Mouse (Mus musculus): ENCODE measurements around the gene Dgat2l6. TPM values are rescaled to one million over a fixed set of nuclear protein-coding genes. Genes with fewer than 3 reads are reported as not detected.

Dgat2l6 gene
- not detected in 2 replicates for polyA plus RNA-seq (2015; fragmentation: Nextera tagmentation; extraction: Ambion mirVana)

DNA sequence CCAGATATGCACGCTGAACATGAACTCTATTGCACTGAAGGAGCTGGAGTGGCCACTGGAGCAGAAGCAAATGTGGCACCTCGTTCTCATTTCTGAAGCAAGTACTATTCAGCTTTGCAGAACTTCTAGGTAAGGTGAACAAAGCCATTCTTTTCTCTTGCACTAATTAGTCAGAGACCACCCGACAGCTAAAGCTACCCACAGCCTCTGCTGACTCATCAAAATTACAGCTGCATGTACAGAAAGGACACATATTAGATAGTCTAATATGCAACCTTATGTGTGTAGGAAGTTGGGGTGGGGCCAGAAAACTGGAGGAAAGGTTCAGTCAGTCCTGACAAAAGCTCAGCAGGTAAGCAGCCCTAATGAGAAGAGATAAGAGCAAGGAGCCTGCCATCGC, at the start of gene Dgat2l6:
Dgat2l6 (plus strand) TSS at position 368 of the 400 bp plus-strand sequence.
- Histone ChIP-seq H3K4me1 (ENCODE audit: insufficient read depth) (no peaks in the 10 kb centered on the region), H3K4me3 (ENCODE audit: low read depth, low read length) (no peak within 1 kb of the TSS), H3K9ac (replicated peaks) (no peak within 1 kb of the TSS), H3K4me2 (ENCODE audit: low read depth, low read length) (no peak within 1 kb of the TSS), H3K27me3 (ENCODE audit: insufficient read depth, low read length) (peaks cover 3% of the 10 kb centered on the region; the same call in 1 of the 2 replicates), H3K27ac (ENCODE audit: low read depth) (no peak within 1 kb of the TSS), H3K9me3 (ENCODE audit: low read length) (no peaks in the 10 kb centered on the region), H3K36me3 (replicated peaks; ENCODE audit: insufficient read depth, low read length) (no peaks in the 10 kb centered on the region)
- WGBS (ENCODE audit: insufficient replicate concordance), result 61% methylated on average over 4 of the region's 4 CpGs
- no peak for ATAC-seq
- no peak for TF ChIP-seq EP300 (IDR thresholded peaks at IDR 0.05; ENCODE audit: low read depth)
- no peak for TF ChIP-seq CTCF (IDR thresholded peaks at IDR 0.05; ENCODE audit: low read depth)
- DNase-seq, result no peak

DNA sequence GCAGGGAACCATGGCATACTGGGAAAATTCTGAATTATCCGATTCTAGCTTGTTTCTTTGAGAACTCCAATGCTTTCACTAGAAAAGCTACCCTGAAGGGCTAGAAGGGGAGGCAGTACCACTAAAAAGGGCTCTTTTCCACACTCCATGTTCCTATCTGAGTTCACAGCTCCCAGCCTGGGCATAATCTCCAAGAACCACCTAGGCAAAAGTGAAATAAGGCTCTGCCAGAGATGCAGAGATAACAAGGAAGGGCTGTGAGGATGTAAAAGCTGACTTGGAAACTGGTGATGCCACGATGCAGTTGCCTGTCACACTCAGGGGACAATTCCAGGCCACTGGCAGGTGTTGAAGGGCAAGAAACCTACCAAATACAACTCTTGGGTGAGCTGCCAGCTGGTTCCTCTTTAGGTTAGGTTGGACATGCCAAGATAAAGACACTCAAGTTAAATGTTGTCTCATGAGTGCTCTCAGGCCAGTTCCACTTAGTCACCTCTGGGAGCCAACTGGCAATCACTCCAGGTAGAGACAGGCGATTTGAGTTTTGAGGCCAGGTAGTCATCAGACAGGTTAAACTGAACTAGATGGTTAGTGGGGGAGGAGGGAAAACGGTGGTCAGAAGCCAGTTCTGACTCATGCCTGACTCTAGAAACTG, 48.9 kb upstream of the Dgat2l6 start:
- ATAC-seq, result no peak
- WGBS (ENCODE audit: insufficient replicate concordance), result 64% methylated on average over 4 of the region's 4 CpGs

DNA sequence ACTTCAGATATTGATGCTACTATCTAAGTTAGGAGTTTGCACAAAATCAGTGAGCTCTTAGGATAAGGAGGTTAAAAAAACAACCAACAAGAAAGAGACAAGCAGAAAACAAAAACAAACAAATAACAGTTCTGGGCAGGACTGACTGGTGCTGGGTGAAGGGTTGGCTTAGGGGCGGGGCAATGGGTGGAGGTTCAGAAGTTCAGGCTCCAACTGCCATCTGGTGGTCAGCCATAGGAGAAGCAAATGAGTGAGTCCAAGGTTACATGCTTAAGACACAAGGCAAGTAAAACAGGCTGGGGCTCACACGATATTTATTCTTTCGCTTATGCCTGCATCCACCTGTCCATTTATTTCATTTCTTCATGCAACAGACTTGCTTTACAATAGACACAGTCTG, 44.3 kb upstream of the Dgat2l6 start:
- ATAC-seq (peak; percentile 67; the same call in 1 of the 2 replicates), DNase-seq (peak; percentile 70)
- no peak overlapping the region for H3K27ac ChIP-seq (ENCODE audit: low read depth)
- no peak overlapping the region for H3K4me2 ChIP-seq (ENCODE audit: low read depth, low read length)
- H3K9me3 ChIP-seq (ENCODE audit: low read length), result no peaks in the 10 kb centered on the region
- H3K36me3 ChIP-seq (replicated peaks; ENCODE audit: insufficient read depth, low read length), result no peaks in the 10 kb centered on the region
- H3K4me1 ChIP-seq (ENCODE audit: insufficient read depth), result no peaks in the 10 kb centered on the region
- no peak overlapping the region for H3K9ac ChIP-seq (replicated peaks)
- TF ChIP-seq EP300 (IDR thresholded peaks at IDR 0.05; ENCODE audit: low read depth) (no peak), CTCF (IDR thresholded peaks at IDR 0.05; ENCODE audit: low read depth) (peak; percentile 72)
- no peaks in the 10 kb centered on the region; the same call in 1 of the 2 replicates for H3K27me3 ChIP-seq (ENCODE audit: insufficient read depth, low read length)
- WGBS (ENCODE audit: insufficient replicate concordance), result 28% methylated on average over 3 of the region's 3 CpGs
- H3K4me3 ChIP-seq (ENCODE audit: low read depth, low read length), result no peak overlapping the region

More for the DNA sequence above, 48.9 kb upstream of the Dgat2l6 start:
- DNase-seq, result no peak
- no peak for TF ChIP-seq CTCF (IDR thresholded peaks at IDR 0.05; ENCODE audit: low read depth)
- no peak for TF ChIP-seq EP300 (IDR thresholded peaks at IDR 0.05; ENCODE audit: low read depth)
- H3K4me2 ChIP-seq (ENCODE audit: low read depth, low read length), result no peak overlapping the region
- no peaks in the 10 kb centered on the region for H3K9me3 ChIP-seq (ENCODE audit: low read length)
- H3K27me3 ChIP-seq (ENCODE audit: insufficient read depth, low read length), result no peaks in the 10 kb centered on the region; the same call in 1 of the 2 replicates
- H3K9ac ChIP-seq (replicated peaks), result no peak overlapping the region
- H3K4me3 ChIP-seq (ENCODE audit: low read depth, low read length), result no peak overlapping the region
- H3K36me3 ChIP-seq (replicated peaks; ENCODE audit: insufficient read depth, low read length), result no peaks in the 10 kb centered on the region
- no peaks in the 10 kb centered on the region for H3K4me1 ChIP-seq (ENCODE audit: insufficient read depth)
- no peak overlapping the region for H3K27ac ChIP-seq (ENCODE audit: low read depth)

DNA sequence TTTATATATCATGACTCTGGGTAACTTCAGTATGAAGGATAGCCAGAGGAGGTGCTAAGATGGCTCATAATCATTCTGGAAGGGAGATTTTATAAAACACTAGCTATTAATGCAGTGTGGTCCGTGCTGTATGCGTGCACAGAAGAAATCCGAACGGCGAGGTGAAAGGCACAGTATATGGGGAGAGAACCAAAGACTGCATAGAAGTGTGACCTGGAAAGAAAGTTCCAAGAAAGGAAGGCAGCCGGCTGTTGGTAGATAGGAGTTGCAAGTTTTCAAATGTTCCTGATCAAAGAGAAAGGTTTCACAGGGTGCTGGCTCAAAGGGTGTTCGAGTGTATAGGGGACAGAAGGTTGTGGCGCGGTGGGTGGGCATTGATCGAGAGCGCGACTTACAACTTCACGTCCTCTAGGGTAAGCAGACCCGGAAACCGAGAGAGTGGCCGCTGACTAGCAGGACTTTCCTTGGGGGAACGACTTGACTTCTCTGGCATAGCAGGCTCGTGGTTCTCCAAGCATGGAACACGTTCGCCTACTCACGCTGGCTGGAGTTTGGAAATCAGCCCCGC, 31.1 kb upstream of the Dgat2l6 start:
- Histone ChIP-seq H3K4me2 (ENCODE audit: low read depth, low read length) (peak overlapping the region; percentile 70), H3K36me3 (replicated peaks; ENCODE audit: insufficient read depth, low read length) (no peaks in the 10 kb centered on the region), H3K9ac (replicated peaks) (no peak overlapping the region), H3K4me1 (ENCODE audit: insufficient read depth) (no peaks in the 10 kb centered on the region), H3K27ac (ENCODE audit: low read depth) (no peak overlapping the region), H3K4me3 (ENCODE audit: low read depth, low read length) (peak overlapping the region; percentile 67), H3K27me3 (ENCODE audit: insufficient read depth, low read length) (peaks cover 2% of the 10 kb centered on the region; the same call in 1 of the 2 replicates), H3K9me3 (ENCODE audit: low read length) (no peaks in the 10 kb centered on the region)
- TF ChIP-seq EP300 (IDR thresholded peaks at IDR 0.05; ENCODE audit: low read depth) (no peak), CTCF (IDR thresholded peaks at IDR 0.05; ENCODE audit: low read depth) (no peak)
- DNase-seq, result no peak
- ATAC-seq, result peak; percentile 37
- WGBS (ENCODE audit: insufficient replicate concordance), result 15% methylated on average over 22 of the region's 22 CpGs

DNA sequence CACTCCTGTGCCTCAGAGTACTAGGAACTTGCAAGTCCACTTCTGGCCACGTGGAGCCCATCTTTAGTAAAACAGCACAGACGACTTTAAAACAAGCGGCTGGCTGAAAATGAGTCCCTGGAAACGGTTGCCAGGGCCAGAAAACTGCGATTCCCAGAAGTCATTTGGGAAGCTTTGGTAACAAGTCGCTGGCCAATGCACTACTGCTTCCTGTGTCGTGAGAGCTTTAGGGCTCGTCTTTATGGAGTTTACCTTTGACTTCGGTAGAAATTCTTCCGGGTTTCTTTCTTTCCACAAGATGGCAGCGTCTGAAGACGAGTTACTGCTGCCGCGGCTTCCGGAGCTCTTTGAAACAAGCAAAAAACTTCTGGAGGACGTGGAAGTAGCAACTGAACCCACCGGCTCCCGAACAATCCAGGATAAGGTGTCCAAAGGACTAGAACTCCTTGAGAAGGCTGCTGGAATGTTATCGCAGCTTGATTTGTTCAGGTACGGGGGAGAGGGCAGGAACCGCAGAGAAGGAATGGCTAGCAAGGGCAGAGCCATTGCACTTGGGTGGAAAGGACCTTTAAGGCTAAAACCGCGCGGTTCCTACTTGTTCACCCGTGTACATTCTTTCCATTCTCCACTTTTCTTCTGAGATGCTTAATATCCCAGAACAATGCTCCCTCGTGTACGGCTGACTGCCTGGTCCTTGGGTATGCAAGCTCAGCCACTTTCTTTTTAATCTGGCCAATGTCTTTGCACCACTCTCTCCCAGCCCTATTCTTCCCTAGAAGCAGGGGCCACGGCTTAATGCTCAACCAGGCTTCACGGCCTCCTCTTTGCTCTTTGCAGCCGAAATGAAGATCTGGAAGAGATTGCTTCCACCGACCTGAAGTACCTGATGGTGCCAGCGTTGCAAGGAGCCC, 30.3 kb upstream of the Dgat2l6 start, which contains the start of gene Igbp1:
Igbp1 (plus strand) TSS at position 224 of the 911 bp plus-strand sequence.
- ATAC-seq, result peak; percentile 97
- Histone ChIP-seq H3K36me3 (replicated peaks; ENCODE audit: insufficient read depth, low read length) (no peaks in the 10 kb centered on the region), H3K27ac (ENCODE audit: low read depth) (peak within 1 kb of the TSS; percentile 86), H3K4me3 (ENCODE audit: low read depth, low read length) (peak within 1 kb of the TSS; percentile 67), H3K4me2 (ENCODE audit: low read depth, low read length) (peak within 1 kb of the TSS; percentile 70), H3K27me3 (ENCODE audit: insufficient read depth, low read length) (peaks cover 2% of the 10 kb centered on the region; the same call in 1 of the 2 replicates), H3K9ac (replicated peaks) (peak within 1 kb of the TSS; percentile 77), H3K4me1 (ENCODE audit: insufficient read depth) (no peaks in the 10 kb centered on the region), H3K9me3 (ENCODE audit: low read length) (no peaks in the 10 kb centered on the region)
- 17% methylated on average over 32 of the region's 32 CpGs for WGBS (ENCODE audit: insufficient replicate concordance)
- TF ChIP-seq EP300 (IDR thresholded peaks at IDR 0.05; ENCODE audit: low read depth), result no peak
- TF ChIP-seq CTCF (IDR thresholded peaks at IDR 0.05; ENCODE audit: low read depth), result peak; percentile 30; the same call in 1 of the 2 replicates
- DNase-seq, result peak; percentile 73

Measured in liver, postnatal 0 days (tissue).